Mouse (Mus musculus): ENCODE measurements around the gene Plekho2. TPM values are rescaled to one million over a fixed set of nuclear protein-coding genes. Genes with fewer than 3 reads are reported as not detected.

The Plekho2 gene
- total and polyA plus RNA-seq, 2 experiments from 2014 or later: 4.0 to 5.4 TPM

DNA sequence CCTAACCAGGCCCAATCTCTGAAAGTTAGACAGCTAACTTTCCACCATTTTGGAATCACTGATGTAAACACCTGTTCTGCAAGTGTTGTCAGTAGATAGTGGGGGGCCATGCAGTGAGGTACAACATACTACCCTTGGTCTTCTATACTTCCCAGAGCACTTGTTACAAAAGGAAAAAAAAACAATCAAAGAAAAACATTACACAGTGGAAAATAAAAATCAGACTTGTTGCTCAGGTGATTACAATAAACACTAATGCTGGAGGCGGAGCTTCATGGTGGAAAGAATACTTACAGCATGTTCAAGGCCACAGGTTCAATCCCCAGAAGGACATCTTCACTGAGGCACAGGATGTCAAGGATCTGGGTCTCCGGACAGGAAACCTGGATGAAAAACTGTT, 27.1 kb downstream of the Plekho2 start:
- WGBS: 99% methylated on average over 2 of the region's 2 CpGs
- DNase-seq (no peak), ATAC-seq (no peak)
- 0 out of 2 replicates have a peak, but pooled peaks cover 9% of the 10 kb centered on the region for H3K36me3 ChIP-seq (ENCODE audit: insufficient read depth)
- no peak overlapping the region for H3K4me3 ChIP-seq (ENCODE audit: low read depth, low read length)
- no peak for TF ChIP-seq CTCF (IDR thresholded peaks at IDR 0.05; ENCODE audit: low read depth)
- no peaks in the 10 kb centered on the region for H3K27me3 ChIP-seq (ENCODE audit: insufficient read depth, low read length)
- no peaks in the 10 kb centered on the region for H3K4me1 ChIP-seq (ENCODE audit: insufficient read depth)
- H3K27ac ChIP-seq (ENCODE audit: low read depth, low read length): no peak overlapping the region
- H3K9me3 ChIP-seq (ENCODE audit: low read length): no peaks in the 10 kb centered on the region
- no peak overlapping the region for H3K9ac ChIP-seq
- H3K4me2 ChIP-seq (ENCODE audit: low read depth): no peak overlapping the region

DNA sequence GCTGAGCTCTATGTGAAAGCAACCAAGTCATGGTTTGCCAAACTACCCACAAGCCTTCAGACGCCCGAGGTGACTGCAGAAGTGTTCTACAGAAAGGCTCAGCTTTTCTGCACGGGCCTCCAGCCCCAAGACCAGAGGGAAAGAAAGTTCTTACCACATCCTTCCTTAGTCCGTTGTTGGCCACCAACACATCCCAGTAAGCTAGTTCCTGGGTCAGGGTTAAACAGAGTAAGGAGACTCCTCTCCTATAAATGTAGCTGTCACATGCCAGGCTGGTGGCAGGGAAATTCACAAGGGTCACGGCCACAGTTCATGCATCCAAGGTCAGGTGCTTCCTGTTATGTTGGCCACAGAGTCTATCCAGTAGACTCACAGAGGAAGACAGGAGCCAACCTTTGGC, 27.7 kb downstream of the Plekho2 start:
- Histone ChIP-seq H3K4me1 (ENCODE audit: insufficient read depth) (no peaks in the 10 kb centered on the region), H3K9ac (no peak overlapping the region), H3K4me2 (ENCODE audit: low read depth) (no peak overlapping the region), H3K27me3 (ENCODE audit: insufficient read depth, low read length) (no peaks in the 10 kb centered on the region), H3K27ac (ENCODE audit: low read depth, low read length) (no peak overlapping the region), H3K4me3 (ENCODE audit: low read depth, low read length) (no peak overlapping the region), H3K9me3 (ENCODE audit: low read length) (no peaks in the 10 kb centered on the region), H3K36me3 (ENCODE audit: insufficient read depth) (0 out of 2 replicates have a peak, but pooled peaks cover 9% of the 10 kb centered on the region)
- ATAC-seq (no peak), DNase-seq (no peak)
- TF ChIP-seq CTCF (IDR thresholded peaks at IDR 0.05; ENCODE audit: low read depth): no peak
- WGBS: 88% methylated on average over 5 of the region's 5 CpGs

DNA sequence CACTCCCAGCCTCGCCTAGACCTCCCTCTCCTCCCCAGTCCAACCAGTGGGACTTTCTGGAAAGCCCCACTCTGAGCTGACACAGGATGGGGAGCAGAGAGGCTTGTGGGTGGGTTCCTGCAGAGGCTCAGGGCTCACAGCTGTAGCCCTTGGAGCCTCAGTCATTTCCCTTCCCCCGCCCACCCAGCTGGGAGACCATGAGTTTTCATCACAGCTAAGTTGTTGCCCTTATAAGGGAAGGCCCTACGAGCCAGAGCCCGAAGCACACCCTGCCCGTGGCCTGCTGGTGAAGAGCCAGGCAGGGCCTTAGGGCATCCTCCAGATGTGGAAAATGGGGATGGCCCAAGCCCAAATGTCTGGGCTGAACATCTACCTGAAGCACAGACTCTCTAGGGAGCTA, 28.8 kb downstream of the Plekho2 start:
- H3K9ac ChIP-seq: no peak overlapping the region
- H3K36me3 ChIP-seq (ENCODE audit: insufficient read depth): 0 out of 2 replicates have a peak, but pooled peaks cover 3% of the 10 kb centered on the region
- H3K27ac ChIP-seq (ENCODE audit: low read depth, low read length): no peak overlapping the region
- WGBS: 55% methylated on average over 5 of the region's 5 CpGs
- H3K27me3 ChIP-seq (ENCODE audit: insufficient read depth, low read length): no peaks in the 10 kb centered on the region
- H3K4me1 ChIP-seq (ENCODE audit: insufficient read depth): no peaks in the 10 kb centered on the region
- H3K9me3 ChIP-seq (ENCODE audit: low read length): no peaks in the 10 kb centered on the region
- no peak overlapping the region for H3K4me2 ChIP-seq (ENCODE audit: low read depth)
- ATAC-seq: no peak; the same call in 1 of the 2 replicates
- no peak for DNase-seq
- no peak for TF ChIP-seq CTCF (IDR thresholded peaks at IDR 0.05; ENCODE audit: low read depth)
- no peak overlapping the region for H3K4me3 ChIP-seq (ENCODE audit: low read depth, low read length)

DNA sequence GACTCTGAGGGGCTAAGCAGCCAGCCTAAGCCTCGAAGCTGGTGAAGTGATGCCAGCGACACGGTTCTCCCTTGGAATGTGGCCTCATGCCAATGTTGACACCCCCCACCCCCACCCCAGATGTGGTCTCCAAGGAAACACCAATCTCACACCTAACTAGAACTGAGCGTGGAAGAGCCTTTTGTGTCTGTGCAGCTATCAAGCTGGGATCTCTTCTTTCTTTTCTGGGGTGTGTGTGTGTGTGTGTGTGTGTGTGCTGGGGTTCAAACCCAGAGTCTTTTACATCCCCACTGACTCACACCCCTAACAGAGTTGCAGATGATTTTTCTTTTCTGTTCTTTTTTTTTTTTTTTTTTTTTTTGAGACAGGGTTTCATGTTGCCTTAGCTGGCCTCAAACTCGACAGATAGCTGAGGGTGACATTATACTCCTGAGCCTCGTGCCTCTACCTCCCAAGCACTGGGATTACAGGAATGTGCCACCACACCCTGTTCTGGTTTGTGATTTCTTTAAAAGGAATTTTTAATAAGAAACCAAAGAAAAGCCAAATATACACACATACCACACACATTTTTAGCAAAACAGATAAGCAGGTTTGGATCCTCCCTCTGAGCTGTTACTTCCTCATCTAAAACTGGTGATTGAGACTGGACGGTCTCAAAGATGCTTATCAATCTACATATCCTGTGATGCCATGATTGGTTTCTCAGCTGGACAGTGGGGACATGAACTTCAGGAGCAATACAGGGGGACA, 29.6 kb downstream of the Plekho2 start:
- no peaks in the 10 kb centered on the region for H3K9me3 ChIP-seq (ENCODE audit: low read length)
- H3K4me3 ChIP-seq (ENCODE audit: low read depth, low read length): no peak overlapping the region
- TF ChIP-seq CTCF (IDR thresholded peaks at IDR 0.05; ENCODE audit: low read depth): no peak
- no peak overlapping the region for H3K27ac ChIP-seq (ENCODE audit: low read depth, low read length)
- ATAC-seq (peak; percentile 16; the same call in 1 of the 2 replicates), DNase-seq (peak; percentile 21)
- no peaks in the 10 kb centered on the region for H3K27me3 ChIP-seq (ENCODE audit: insufficient read depth, low read length)
- H3K4me2 ChIP-seq (ENCODE audit: low read depth): no peak overlapping the region
- 26% methylated on average over 7 of the region's 7 CpGs for WGBS
- no peaks in the 10 kb centered on the region for H3K4me1 ChIP-seq (ENCODE audit: insufficient read depth)
- H3K9ac ChIP-seq: no peak overlapping the region
- no peaks in the 10 kb centered on the region for H3K36me3 ChIP-seq (ENCODE audit: insufficient read depth)

DNA sequence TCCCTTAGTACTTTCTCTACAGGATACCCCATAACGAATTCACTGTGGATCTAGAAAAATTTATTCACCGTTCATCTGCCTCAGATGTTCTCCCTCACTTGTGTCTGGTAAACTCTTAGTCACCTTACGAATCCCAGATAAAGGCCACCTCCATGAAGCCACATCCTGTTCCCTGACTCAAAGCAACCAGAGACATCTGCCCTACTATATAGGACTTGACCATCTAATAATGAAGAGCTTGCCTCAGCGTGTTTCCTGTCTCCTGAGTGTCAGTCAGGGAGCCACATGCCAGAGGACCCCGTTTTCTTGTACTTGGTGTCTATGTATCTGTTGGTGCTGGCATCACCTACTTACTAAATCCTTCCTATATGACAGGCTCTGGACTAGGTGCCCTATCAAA, 30.2 kb downstream of the Plekho2 start:
- 87% methylated on average over 5 of the region's 5 CpGs for WGBS
- no peaks in the 10 kb centered on the region for H3K27me3 ChIP-seq (ENCODE audit: insufficient read depth, low read length)

DNA sequence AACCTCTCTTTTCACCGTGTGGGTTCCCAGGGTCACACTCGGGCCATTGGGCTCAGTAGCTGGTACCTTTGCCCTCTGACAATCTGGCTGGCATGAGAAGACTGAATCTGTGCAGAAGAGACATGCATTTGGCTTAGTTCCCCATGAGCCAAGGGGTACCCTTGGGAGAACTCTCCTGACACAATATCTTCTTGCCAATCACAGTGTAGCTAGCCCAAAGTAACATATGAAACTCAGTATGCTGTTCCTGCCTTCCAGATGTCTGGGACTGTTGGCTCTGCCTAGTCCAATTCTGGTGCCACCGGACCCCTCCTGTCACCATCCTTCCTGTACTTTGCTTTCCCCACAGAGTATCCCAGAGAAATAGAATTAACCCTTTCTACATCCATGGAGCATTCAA, 30.7 kb downstream of the Plekho2 start:
- no peak overlapping the region for H3K9ac ChIP-seq
- H3K27me3 ChIP-seq (ENCODE audit: insufficient read depth, low read length): no peaks in the 10 kb centered on the region
- TF ChIP-seq CTCF (IDR thresholded peaks at IDR 0.05; ENCODE audit: low read depth): no peak
- WGBS: 64% methylated on average over 3 of the region's 3 CpGs
- H3K27ac ChIP-seq (ENCODE audit: low read depth, low read length): no peak overlapping the region
- DNase-seq (no peak), ATAC-seq (no peak)
- no peaks in the 10 kb centered on the region for H3K36me3 ChIP-seq (ENCODE audit: insufficient read depth)
- H3K4me2 ChIP-seq (ENCODE audit: low read depth): no peak overlapping the region
- H3K4me3 ChIP-seq (ENCODE audit: low read depth, low read length): no peak overlapping the region
- H3K4me1 ChIP-seq (ENCODE audit: insufficient read depth): no peaks in the 10 kb centered on the region
- no peaks in the 10 kb centered on the region for H3K9me3 ChIP-seq (ENCODE audit: low read length)

More for the DNA sequence above, 30.2 kb downstream of the Plekho2 start:
- H3K4me2 ChIP-seq (ENCODE audit: low read depth): no peak overlapping the region
- no peak overlapping the region for H3K27ac ChIP-seq (ENCODE audit: low read depth, low read length)
- no peaks in the 10 kb centered on the region for H3K36me3 ChIP-seq (ENCODE audit: insufficient read depth)
- H3K4me3 ChIP-seq (ENCODE audit: low read depth, low read length): no peak overlapping the region
- TF ChIP-seq CTCF (IDR thresholded peaks at IDR 0.05; ENCODE audit: low read depth): no peak
- H3K9me3 ChIP-seq (ENCODE audit: low read length): no peaks in the 10 kb centered on the region
- no peak overlapping the region for H3K9ac ChIP-seq
- no peaks in the 10 kb centered on the region for H3K4me1 ChIP-seq (ENCODE audit: insufficient read depth)
- DNase-seq: no peak
- ATAC-seq: no peak

DNA sequence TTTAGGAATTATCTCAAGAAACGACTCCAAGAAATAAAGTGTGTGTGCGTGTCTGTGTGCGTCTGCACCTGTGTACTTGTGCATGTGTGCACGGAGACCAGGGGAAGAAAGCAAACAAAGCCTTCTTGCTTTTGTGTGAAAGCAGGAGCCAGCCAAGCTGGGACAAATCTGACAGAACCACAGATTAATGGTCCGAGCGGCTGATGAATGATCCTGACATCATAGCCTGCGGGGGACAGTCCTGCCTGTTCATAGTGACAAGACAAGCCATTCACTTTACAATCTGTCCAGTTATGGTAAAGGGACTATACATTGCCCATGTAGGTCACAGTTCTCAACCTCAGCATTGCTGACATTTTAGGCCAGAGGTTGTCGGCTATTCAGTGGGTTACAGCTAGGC, 31.5 kb downstream of the Plekho2 start:
- ATAC-seq (no peak), DNase-seq (no peak)
- no peak for TF ChIP-seq CTCF (IDR thresholded peaks at IDR 0.05; ENCODE audit: low read depth)
- Histone ChIP-seq H3K27me3 (ENCODE audit: insufficient read depth, low read length) (no peaks in the 10 kb centered on the region), H3K4me2 (ENCODE audit: low read depth) (no peak overlapping the region), H3K9me3 (ENCODE audit: low read length) (no peaks in the 10 kb centered on the region), H3K4me3 (ENCODE audit: low read depth, low read length) (no peak overlapping the region), H3K9ac (no peak overlapping the region), H3K4me1 (ENCODE audit: insufficient read depth) (no peaks in the 10 kb centered on the region), H3K36me3 (ENCODE audit: insufficient read depth) (no peaks in the 10 kb centered on the region), H3K27ac (ENCODE audit: low read depth, low read length) (no peak overlapping the region)
- 64% methylated on average over 8 of the region's 8 CpGs for WGBS

All from forebrain, postnatal 0 days (tissue).